Mouse (Mus musculus) gastrocnemius, adult 2 months (tissue): ENCODE data around the gene Bnip1. TPM values are rescaled to one million over a fixed set of nuclear protein-coding genes. Genes with fewer than 3 reads are reported as not detected.

Experiments
- DNase-seq: peaks from one replicate; pipeline ENCODE4 v3.0.0; 2022
- H3K27ac ChIP-seq: fragments of 200-600 bp; 2 replicates; pipeline ENCODE4 v1.8.1; 2022; ENCODE audit warnings: mild to moderate bottlenecking
- H3K4me3 ChIP-seq: fragments of 200-600 bp; 2 replicates; pipeline ENCODE4 v1.8.1; 2022; ENCODE audit warnings: mild to moderate bottlenecking, moderate library complexity
- CTCF ChIP-seq: fragments of 200-600 bp; IDR thresholded peaks from 2 replicates; pipeline ENCODE4 v1.8.1; 2022; ENCODE audit warnings: antibody characterized with exemption, mild to moderate bottlenecking, moderate library complexity
- intact Hi-C: fragments of 180-260 bp; cut with DNase I; formaldehyde crosslinking; loops from one replicate; pipeline ENCODE4 v1.15.1; 2025
- total RNA-seq, 2 experiments: library from RNA; stranded (reverse); gene quantifications; 2 replicates each; pipeline ENCODE4 v1.2.3; 2021

The Bnip1 gene
- total RNA-seq, 2 experiments from 2014 or later, result 27.3 to 30.3 TPM

GRCm38 (mm10) chr17:26781610-26782043, 761 bp downstream of the Bnip1 start:
- no peak for TF ChIP-seq CTCF
- Histone ChIP-seq H3K27ac (peak overlapping the region; percentile 84), H3K4me3 (peak overlapping the region; percentile 72)
- no peak for DNase-seq
- intact Hi-C loops, result loop anchor here (5.0 kb wide), 1 partner anchor 421 kb away; the partner anchor contains the start of gene Lemd2

- Histone ChIP-seq H3K27ac (no peak overlapping the region), H3K4me3 (no peak overlapping the region)
- TF ChIP-seq CTCF, result no peak
- DNase-seq, result no peak
- intact Hi-C loops, result loop anchor here (5.0 kb wide), 1 partner anchor 418 kb away; the partner anchor contains the start of gene Lemd2
These were observed 3.7 kb downstream of the Bnip1 start for GRCm38 (mm10) chr17:26784525-26784924.

DNA sequence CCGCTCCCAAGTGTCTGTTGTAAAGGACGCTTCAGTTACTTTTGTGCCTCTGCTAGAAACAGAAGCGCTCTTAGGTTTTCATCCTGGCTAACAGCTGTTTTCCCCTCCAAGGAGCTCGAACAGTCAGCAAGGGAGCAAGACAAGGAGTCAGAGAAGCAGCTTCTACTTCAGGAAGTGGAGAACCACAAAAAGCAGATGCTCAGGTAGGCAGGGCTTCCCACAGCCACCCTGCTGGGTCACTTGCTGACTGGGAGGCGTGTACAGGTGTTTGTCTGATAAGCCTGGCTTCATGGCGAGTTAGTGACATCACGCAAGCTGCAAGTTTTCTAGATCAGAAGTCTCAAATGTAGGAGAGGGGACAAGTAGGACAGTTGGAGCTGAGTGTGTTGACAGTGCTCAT, 5.7 kb downstream of the Bnip1 start:
- H3K27ac ChIP-seq, result no peak overlapping the region
- intact Hi-C loops, result no loop called here
- H3K4me3 ChIP-seq, result no peak overlapping the region
- TF ChIP-seq CTCF, result no peak
- DNase-seq, result no peak

DNA sequence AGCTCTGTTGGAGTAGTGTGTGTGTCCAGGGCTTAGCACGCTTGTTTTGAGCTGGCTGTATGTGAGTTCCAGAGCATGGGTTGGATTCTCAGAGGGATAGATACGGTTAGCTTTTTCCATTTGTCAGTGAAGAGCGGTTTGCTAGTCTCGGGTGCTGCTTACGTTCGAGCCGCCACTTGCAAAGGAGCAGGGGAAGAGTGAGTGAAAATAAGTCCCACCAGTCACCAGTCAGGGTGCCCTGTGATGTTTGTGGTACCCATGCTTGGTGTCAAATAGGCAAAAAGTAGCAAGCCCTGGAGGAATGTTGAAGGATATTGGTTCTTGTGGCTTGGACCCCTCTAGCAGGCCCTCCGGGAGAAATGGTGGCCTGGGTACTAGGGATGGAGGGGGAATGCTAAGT, 8.1 kb downstream of the Bnip1 start:
- no peak for TF ChIP-seq CTCF
- DNase-seq, result no peak
- Histone ChIP-seq H3K27ac (no peak overlapping the region), H3K4me3 (no peak overlapping the region)
- intact Hi-C loops, result no loop called here

DNA sequence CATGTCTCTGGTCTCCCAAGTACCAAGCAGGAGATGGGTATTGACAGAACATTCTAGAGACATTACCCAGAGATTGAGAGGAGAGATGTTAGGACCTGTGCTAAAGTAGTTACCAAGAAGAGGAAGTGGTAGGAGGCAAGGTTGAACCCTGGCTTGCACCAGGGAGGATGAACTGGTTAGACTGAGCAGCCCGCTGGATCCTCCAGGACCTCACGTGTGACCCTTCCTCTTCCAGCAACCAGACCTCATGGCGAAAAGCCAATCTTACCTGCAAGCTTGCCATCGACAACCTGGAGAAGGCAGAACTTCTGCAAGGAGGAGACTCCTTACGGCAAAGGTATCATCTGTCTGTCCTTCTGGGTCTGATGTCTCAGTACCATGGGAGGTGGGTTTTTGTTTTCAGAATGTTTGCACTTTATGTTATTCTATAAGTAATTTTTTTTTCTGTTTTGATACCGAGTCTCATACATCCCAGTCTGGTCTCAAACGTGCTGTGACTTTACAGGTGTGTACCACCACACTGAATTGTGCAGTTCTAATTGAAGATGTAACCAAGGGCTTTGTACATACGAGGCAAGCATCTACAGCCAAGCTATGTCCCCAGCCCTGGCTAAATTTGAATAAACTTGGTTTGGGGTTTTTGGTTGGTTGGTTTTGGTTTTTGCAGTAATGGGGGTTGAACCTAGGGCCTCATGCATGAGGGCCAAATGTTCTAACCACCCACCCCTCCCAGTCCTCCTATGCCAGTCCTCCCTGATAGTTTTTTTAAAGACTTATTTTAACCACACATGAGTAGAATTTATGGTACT, 8.8 kb downstream of the Bnip1 start:
- intact Hi-C loops, result no loop called here
- H3K27ac ChIP-seq, result no peak overlapping the region
- TF ChIP-seq CTCF, result no peak
- H3K4me3 ChIP-seq, result no peak overlapping the region
- DNase-seq, result no peak

DNA sequence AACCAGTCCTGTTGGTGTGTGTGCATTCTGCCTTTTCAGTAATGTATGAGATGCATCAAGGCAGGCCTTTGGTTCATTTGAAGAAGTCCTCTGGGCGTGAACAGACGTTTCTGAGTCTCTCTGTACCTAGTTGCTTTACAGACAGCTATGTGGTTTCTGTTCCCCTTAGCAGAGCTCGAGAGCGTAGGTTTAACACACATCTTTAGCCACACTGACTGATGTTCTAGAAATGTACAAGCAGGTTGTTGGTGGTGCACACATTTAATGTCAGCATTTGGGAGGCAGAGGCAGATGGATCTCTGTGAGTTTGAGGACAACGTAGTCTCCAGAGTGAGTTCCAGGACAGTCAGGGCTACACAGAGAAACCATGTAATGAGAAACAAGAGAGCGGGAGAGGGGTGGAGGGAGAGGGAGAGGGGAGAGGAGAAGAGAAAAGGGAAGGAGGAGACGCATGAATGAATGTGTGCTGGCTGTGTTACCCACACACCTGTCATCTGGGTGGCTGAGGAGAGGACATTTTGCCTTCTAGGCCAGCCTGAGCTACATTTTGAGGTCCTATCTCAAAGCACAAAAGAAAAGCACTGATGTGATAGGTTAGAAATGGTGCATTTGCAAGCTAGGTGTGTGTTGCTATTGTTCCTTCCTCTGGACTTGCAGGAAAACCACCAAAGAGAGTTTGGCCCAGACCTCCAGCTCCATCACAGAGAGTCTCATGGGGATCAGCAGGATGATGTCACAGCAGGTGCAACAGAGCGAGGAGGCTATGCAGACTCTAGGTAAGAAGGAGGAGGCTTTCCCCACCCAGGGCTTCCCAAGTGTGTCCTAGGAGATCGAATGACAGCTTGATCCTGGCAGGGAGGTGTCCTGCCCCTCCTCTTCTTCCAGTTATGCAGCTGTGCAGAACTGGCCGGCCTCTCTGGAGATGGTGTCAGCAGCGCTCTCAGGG, 9.7 kb downstream of the Bnip1 start:
- no peak for TF ChIP-seq CTCF
- intact Hi-C loops, result no loop called here
- no peak overlapping the region for H3K27ac ChIP-seq
- no peak overlapping the region for H3K4me3 ChIP-seq
- DNase-seq, result peak; percentile 30

DNA sequence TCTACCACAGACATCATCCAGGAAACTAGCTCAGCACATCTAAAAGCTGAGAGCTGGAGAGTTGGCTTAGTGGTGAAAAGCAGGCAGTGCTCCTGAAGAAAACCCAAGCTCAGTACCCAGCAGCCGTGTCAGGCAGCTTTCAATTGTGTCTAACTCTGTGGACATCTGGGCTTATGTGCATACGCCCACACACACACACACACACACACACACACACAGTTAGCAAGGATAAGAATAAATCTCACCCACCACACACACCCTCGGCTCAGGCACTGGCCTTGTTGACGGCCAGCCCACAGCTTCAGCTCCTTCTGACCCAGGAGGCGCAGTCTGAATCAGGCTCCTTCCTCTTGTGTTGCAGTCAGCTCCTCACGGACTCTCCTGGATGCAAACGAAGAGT, 10.7 kb downstream of the Bnip1 start:
- intact Hi-C loops, result no loop called here
- DNase-seq, result no peak
- Histone ChIP-seq H3K4me3 (no peak overlapping the region), H3K27ac (0 out of 2 replicates have a peak overlapping the region, but pooled peaks have one; percentile 8)
- TF ChIP-seq CTCF, result no peak

DNA sequence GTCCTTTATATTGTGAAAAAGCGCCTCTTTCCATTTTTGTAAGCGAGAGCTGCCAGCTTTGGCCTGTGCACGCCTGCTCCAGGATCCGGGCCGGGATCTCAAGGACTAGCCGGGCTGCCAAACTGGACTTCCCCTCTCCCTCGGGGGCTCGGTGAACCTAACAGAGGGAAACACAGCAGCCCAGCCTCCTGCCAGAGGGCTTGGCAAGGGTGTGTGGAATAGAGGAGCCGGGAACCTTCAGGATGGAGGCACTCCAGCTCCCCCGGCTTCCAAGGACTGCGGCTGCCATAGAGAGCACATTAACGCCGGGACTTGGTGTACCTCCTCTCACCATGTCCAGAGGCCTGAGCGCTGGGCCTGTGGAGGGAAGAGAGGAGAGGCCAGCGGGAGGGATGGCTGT, 11.2 kb downstream of the Bnip1 start:
- intact Hi-C loops, result no loop called here

DNA sequence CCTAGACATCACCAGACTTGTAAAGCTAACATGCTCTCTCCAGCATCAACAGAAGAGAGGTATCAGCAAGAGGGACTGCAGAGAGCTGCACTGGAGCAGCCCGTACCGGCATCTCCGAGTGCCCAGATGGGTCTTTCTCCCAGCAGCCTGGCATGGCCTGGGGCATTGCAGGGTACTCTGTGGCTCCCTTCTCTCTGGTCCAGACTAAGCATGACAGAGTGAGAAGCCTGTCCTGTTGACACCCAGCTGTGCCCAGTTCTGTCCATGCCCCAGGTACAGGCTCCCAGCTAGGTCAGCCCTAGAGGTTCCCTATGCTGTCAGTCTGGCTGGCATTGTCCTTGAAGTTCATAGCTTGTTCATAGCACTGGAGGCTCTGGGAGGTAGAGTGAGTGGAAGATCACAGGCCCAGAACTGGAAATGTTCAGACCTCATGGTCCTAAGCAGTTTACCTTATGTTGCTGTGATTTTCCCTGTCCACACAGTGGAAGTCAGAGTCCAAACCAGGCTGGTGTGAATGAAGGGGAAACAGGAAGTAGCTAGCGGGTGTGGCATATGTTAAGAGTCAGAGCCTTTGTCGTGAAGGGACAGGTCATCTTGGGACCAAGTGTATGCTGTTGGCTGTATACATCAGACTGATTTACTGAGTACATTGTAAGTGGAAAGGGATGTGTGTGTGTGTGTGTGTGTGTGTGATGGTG, 12.4 kb downstream of the Bnip1 start:
- H3K4me3 ChIP-seq, result no peak overlapping the region
- no peak for TF ChIP-seq CTCF
- no peak overlapping the region for H3K27ac ChIP-seq
- no peak for DNase-seq
- intact Hi-C loops, result no loop called here

More for the DNA sequence above, 11.2 kb downstream of the Bnip1 start:
- H3K27ac ChIP-seq, result 0 out of 2 replicates have a peak overlapping the region, but pooled peaks have one; percentile 8
- peak; percentile 80 for DNase-seq
- no peak overlapping the region for H3K4me3 ChIP-seq
- TF ChIP-seq CTCF, result no peak

GRCm38 (mm10) chr17:26794744-26795143, 13.9 kb downstream of the Bnip1 start:
- intact Hi-C loops, result loop anchor here (1.0 kb wide), 1 partner anchor 92 kb away; no protein-coding TSS in a partner anchor
- TF ChIP-seq CTCF, result peak; percentile 81
- H3K27ac ChIP-seq, result no peak overlapping the region
- DNase-seq, result peak; percentile 63
- no peak overlapping the region for H3K4me3 ChIP-seq

GRCm38 (mm10) chr17:26795386-26795785, 14.5 kb downstream of the Bnip1 start:
- intact Hi-C loops, result no loop called here
- Histone ChIP-seq H3K4me3 (no peak overlapping the region), H3K27ac (no peak overlapping the region)
- no peak for DNase-seq
- no peak for TF ChIP-seq CTCF
